27 mouse cellular contexts compared by ENCODE assay signal in the genomic region with DNA sequence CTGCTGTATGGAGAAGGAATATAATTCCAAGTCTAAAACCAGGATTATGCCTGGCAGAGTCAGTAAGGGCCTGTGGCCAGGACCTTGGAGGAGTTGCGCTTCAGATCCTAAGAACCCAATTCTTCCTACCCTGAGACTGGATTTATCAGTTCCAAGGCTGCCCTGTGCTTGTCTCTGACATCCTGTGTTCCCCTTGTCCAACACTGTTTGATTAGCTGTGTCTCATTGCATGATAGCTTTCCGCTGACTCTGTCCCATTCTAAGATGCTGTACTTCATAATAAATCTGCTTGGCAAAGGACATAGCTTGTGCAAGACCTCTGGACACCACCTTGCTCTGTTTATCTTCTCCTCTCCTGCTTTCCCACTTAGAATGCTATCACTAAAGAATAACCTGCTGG. TPM values are rescaled to one million over a fixed set of nuclear protein-coding genes. Genes with fewer than 3 reads are reported as not detected.
A peak's percentile ranks its signal among the peaks of the same experiment; 100 is the strongest.
DNase-seq lines count a peak whose midpoint lies in the region; ATAC-seq and TF ChIP-seq lines count a peak whose summit lies in the region.
"Had no signal": no experiment of that assay in that cellular context is flagged by ENCODE, and none has a peak within 500 bp of the region (broad histone marks: within the 10 kb centered on the region; RNA-seq: fewer than 3 reads in every experiment).

No protein-coding gene starts in this region.

- no peaks in the 10 kb centered on the region for H3K27me3 ChIP-seq in embryonic facial prominence, embryonic 13.5 days
- no peaks in the 10 kb centered on the region for H3K27me3 ChIP-seq in embryonic facial prominence, embryonic 10.5 days (replicated peaks; ENCODE audit: low read depth, poor library complexity, severe bottlenecking)
- no peaks in the 10 kb centered on the region for H3K27me3 ChIP-seq in lung, postnatal 0 days (replicated peaks; ENCODE audit: insufficient read depth, low read length)
- H3K27me3 ChIP-seq in limb, embryonic 10.5 days (ENCODE audit: low read depth, poor library complexity, severe bottlenecking) = no peaks in the 10 kb centered on the region
- no peaks in the 10 kb centered on the region for H3K27me3 ChIP-seq in stomach, embryonic 15.5 days (replicated peaks)
- H3K27me3 ChIP-seq: CH12.LX; heart, embryonic 12.5 days; hindbrain, embryonic 15.5 days; midbrain, embryonic 13.5 days had no signal

- H3K9me3 ChIP-seq in embryonic facial prominence, embryonic 13.5 days = no peaks in the 10 kb centered on the region
- H3K9me3 ChIP-seq in embryonic facial prominence, embryonic 10.5 days = no peaks in the 10 kb centered on the region
- H3K9me3 ChIP-seq in lung, postnatal 0 days (ENCODE audit: low read length) = no peaks in the 10 kb centered on the region
- no peaks in the 10 kb centered on the region for H3K9me3 ChIP-seq in limb, embryonic 10.5 days (replicated peaks)
- H3K9me3 ChIP-seq in stomach, embryonic 15.5 days = no peaks in the 10 kb centered on the region
- H3K9me3 ChIP-seq: heart, embryonic 12.5 days; hindbrain, embryonic 15.5 days; liver, embryonic 13.5 days; midbrain, embryonic 13.5 days had no signal

- H3K9ac ChIP-seq in embryonic facial prominence, embryonic 13.5 days = no peak overlapping the region
- H3K9ac ChIP-seq in lung, postnatal 0 days (replicated peaks; ENCODE audit: low read depth) = no peak overlapping the region
- no peak overlapping the region for H3K9ac ChIP-seq in stomach, embryonic 15.5 days
- H3K9ac ChIP-seq: heart, embryonic 12.5 days; hindbrain, embryonic 15.5 days; liver, embryonic 13.5 days; midbrain, embryonic 13.5 days had no signal

- H3K36me3 ChIP-seq in embryonic facial prominence, embryonic 13.5 days = peaks cover 13% of the 10 kb centered on the region
- peaks cover 26% of the 10 kb centered on the region for H3K36me3 ChIP-seq in embryonic facial prominence, embryonic 10.5 days (replicated peaks)
- no peaks in the 10 kb centered on the region for H3K36me3 ChIP-seq in lung, postnatal 0 days (ENCODE audit: insufficient read depth, low read length)
- peaks cover 24% of the 10 kb centered on the region for H3K36me3 ChIP-seq in limb, embryonic 10.5 days
- no peaks in the 10 kb centered on the region for H3K36me3 ChIP-seq in stomach, embryonic 15.5 days
- H3K36me3 ChIP-seq: hindbrain, embryonic 15.5 days; liver, embryonic 13.5 days; midbrain, embryonic 13.5 days had no signal

- WGBS in embryonic facial prominence, embryonic 13.5 days = 90% methylated on average over 2 of the region's 2 CpGs
- 94% methylated on average over 2 of the region's 2 CpGs for WGBS in embryonic facial prominence, embryonic 10.5 days
- 61% methylated on average over 2 of the region's 2 CpGs for WGBS in lung, postnatal 0 days
- WGBS in limb, embryonic 10.5 days = 99% methylated on average over 2 of the region's 2 CpGs
- 83% methylated on average over 2 of the region's 2 CpGs for WGBS in stomach, embryonic 15.5 days

- no peak for ATAC-seq in embryonic facial prominence, embryonic 13.5 days (ENCODE audit: insufficient number of reproducible peaks, insufficient read depth, low FRiP score, low TSS enrichment, low read depth)
- no peak for ATAC-seq in lung, postnatal 0 days
- no peak for ATAC-seq in stomach, embryonic 15.5 days (ENCODE audit: insufficient read depth, low FRiP score, low read depth)
- no peak for ATAC-seq in granulocyte monocyte progenitor cell, adult 5-6 weeks (replicated peaks; ENCODE audit: poor library complexity, severe bottlenecking)
- ATAC-seq: activated CD4-positive, CD25-positive, alpha-beta regulatory T cell, adult 4 months; inflammation-experienced regulatory T-cells, adult 6 months; midbrain, embryonic 13.5 days had no signal

- no peak overlapping the region for H3K4me2 ChIP-seq in embryonic facial prominence, embryonic 13.5 days
- H3K4me2 ChIP-seq in lung, postnatal 0 days (replicated peaks; ENCODE audit: low read depth, low read length) = no peak overlapping the region
- H3K4me2 ChIP-seq in stomach, embryonic 15.5 days = no peak overlapping the region
- H3K4me2 ChIP-seq: heart, embryonic 12.5 days; hindbrain, embryonic 15.5 days; liver, embryonic 13.5 days; midbrain, embryonic 13.5 days had no signal

- no peak for TF ChIP-seq CTCF in lung, postnatal 0 days (IDR thresholded peaks at IDR 0.05)

- TF ChIP-seq EP300 in lung, postnatal 0 days (IDR thresholded peaks at IDR 0.05) = no peak

- 0 out of 2 replicates have a peak overlapping the region, but pooled peaks have one; percentile 9 for H3K27ac ChIP-seq in embryonic facial prominence, embryonic 13.5 days
- H3K27ac ChIP-seq in embryonic facial prominence, embryonic 10.5 days (replicated peaks) = no peak overlapping the region; the same call in 1 of the 2 replicates
- H3K27ac ChIP-seq in lung, postnatal 0 days (ENCODE audit: low read length) = no peak overlapping the region
- 0 out of 2 replicates have a peak overlapping the region, but pooled peaks have one; percentile 1 for H3K27ac ChIP-seq in limb, embryonic 10.5 days
- H3K27ac ChIP-seq in stomach, embryonic 15.5 days = peak overlapping the region; percentile 3; the same call in 1 of the 2 replicates
- H3K27ac ChIP-seq: hindbrain, embryonic 15.5 days; left cerebral cortex, adult 2 months; liver, embryonic 13.5 days; midbrain, embryonic 13.5 days had no signal

- H3K4me1 ChIP-seq in embryonic facial prominence, embryonic 13.5 days = peaks cover 79% of the 10 kb centered on the region
- H3K4me1 ChIP-seq in embryonic facial prominence, embryonic 10.5 days = peaks cover 57% of the 10 kb centered on the region
- peaks cover 15% of the 10 kb centered on the region for H3K4me1 ChIP-seq in lung, postnatal 0 days (ENCODE audit: insufficient read depth, low read depth, low read length)
- peaks cover 55% of the 10 kb centered on the region for H3K4me1 ChIP-seq in limb, embryonic 10.5 days
- H3K4me1 ChIP-seq in stomach, embryonic 15.5 days = peaks cover 41% of the 10 kb centered on the region

- DNase-seq in embryonic facial prominence, embryonic 10.5 days (ENCODE audit: low spot score) = no peak
- DNase-seq in lung, postnatal 0 days (ENCODE audit: low spot score) = peak; percentile 31
- DNase-seq in lung, postnatal 14 days = no peak
- no peak for DNase-seq in limb, embryonic 10.5 days (ENCODE audit: low spot score)
- DNase-seq in cerebellum, adult 9-10 months = no peak
- DNase-seq: adrenal gland, adult 2 months; cerebellum, adult 2 months; cerebellum, postnatal 25 days; gastrocnemius, postnatal 14 days; heart, adult 18-20 months; heart, postnatal 10 days; kidney, adult 11 months; liver, embryonic 13.5 days; lung, adult 2 months; thymus, adult 18-20 months had no signal

- H3K4me3 ChIP-seq in embryonic facial prominence, embryonic 13.5 days = no peak overlapping the region
- H3K4me3 ChIP-seq in embryonic facial prominence, embryonic 10.5 days = no peak overlapping the region
- H3K4me3 ChIP-seq in lung, postnatal 0 days (ENCODE audit: low read depth, low read length) = no peak overlapping the region
- no peak overlapping the region for H3K4me3 ChIP-seq in limb, embryonic 10.5 days
- no peak overlapping the region for H3K4me3 ChIP-seq in stomach, embryonic 15.5 days (replicated peaks)
- H3K4me3 ChIP-seq: erythroblast, embryonic 14.5 days; heart, embryonic 12.5 days; hindbrain, embryonic 15.5 days; left cerebral cortex, adult 2 months; liver, embryonic 13.5 days; midbrain, embryonic 13.5 days had no signal

RNA-seq across cellular contexts. Expression of a gene that starts 5.1 kb away (rescaled TPM):
- 0.58 and 0.74 TPM in 2 replicates for polyA plus RNA-seq in embryonic facial prominence, embryonic 13.5 days (2015; fragmentation: Nextera tagmentation; extraction: Ambion mirVana)
- polyA plus RNA-seq in embryonic facial prominence, embryonic 10.5 days (2016; fragmentation: Nextera tagmentation; extraction: Ambion mirVana) = 0.13 and 0.56 TPM in 2 replicates
- polyA plus RNA-seq in lung, postnatal 0 days (2015; fragmentation: Nextera tagmentation; extraction: Ambion mirVana) = 0.44 and 0.88 TPM in 2 replicates
- polyA plus RNA-seq in limb, embryonic 10.5 days (2016; fragmentation: Nextera tagmentation; extraction: Ambion mirVana) = 0.61 and 1.1 TPM in 2 replicates
- polyA plus RNA-seq in stomach, embryonic 15.5 days (2015; fragmentation: Nextera tagmentation; extraction: Ambion mirVana) = 0.36 and 0.42 TPM in 2 replicates
- not detected in 2 replicates for total RNA-seq in granulocyte monocyte progenitor cell, adult 5-6 weeks (2014; fragmentation: Nextera tagmentation)
- total RNA-seq in granulocyte monocyte progenitor cell, adult 5-6 weeks (2017) = not detected in 2 replicates
- total RNA-seq: CH12.LX had no signal
- polyA plus RNA-seq: adrenal gland, adult 2 months; erythroblast, embryonic 14.5 days; large intestine, adult 2 months; liver, embryonic 13.5 days had no signal

RNA-seq across cellular contexts. Expression of a gene that starts 8.1 kb away (rescaled TPM):
- polyA plus RNA-seq in embryonic facial prominence, embryonic 13.5 days (2015; fragmentation: Nextera tagmentation; extraction: Ambion mirVana) = 117 and 132 TPM in 2 replicates
- 40.0 and 46.9 TPM in 2 replicates for polyA plus RNA-seq in embryonic facial prominence, embryonic 10.5 days (2016; fragmentation: Nextera tagmentation; extraction: Ambion mirVana)
- polyA plus RNA-seq in lung, postnatal 0 days (2015; fragmentation: Nextera tagmentation; extraction: Ambion mirVana) = 105 and 107 TPM in 2 replicates
- polyA plus RNA-seq in limb, embryonic 10.5 days (2016; fragmentation: Nextera tagmentation; extraction: Ambion mirVana) = 35.4 and 49.6 TPM in 2 replicates
- 78.8 and 83.0 TPM in 2 replicates for polyA plus RNA-seq in stomach, embryonic 15.5 days (2015; fragmentation: Nextera tagmentation; extraction: Ambion mirVana)
- total RNA-seq in granulocyte monocyte progenitor cell, adult 5-6 weeks (2014; fragmentation: Nextera tagmentation) = 1.8 and 3.5 TPM in 2 replicates
- total RNA-seq in granulocyte monocyte progenitor cell, adult 5-6 weeks (2017) = 2.5 and 12.7 TPM in 2 replicates

RNA-seq across cellular contexts. Expression of a gene that starts 54.5 kb away (rescaled TPM):
- polyA plus RNA-seq in embryonic facial prominence, embryonic 13.5 days (2015; fragmentation: Nextera tagmentation; extraction: Ambion mirVana) = 5.6 and 6.8 TPM in 2 replicates
- 0.86 and 0.88 TPM in 2 replicates for polyA plus RNA-seq in embryonic facial prominence, embryonic 10.5 days (2016; fragmentation: Nextera tagmentation; extraction: Ambion mirVana)
- polyA plus RNA-seq in lung, postnatal 0 days (2015; fragmentation: Nextera tagmentation; extraction: Ambion mirVana) = 30.8 and 44.3 TPM in 2 replicates
- polyA plus RNA-seq in limb, embryonic 10.5 days (2016; fragmentation: Nextera tagmentation; extraction: Ambion mirVana) = 2.7 and 3.4 TPM in 2 replicates
- 67.4 and 81.5 TPM in 2 replicates for polyA plus RNA-seq in stomach, embryonic 15.5 days (2015; fragmentation: Nextera tagmentation; extraction: Ambion mirVana)
- 85.3 and 107 TPM in 2 replicates for total RNA-seq in granulocyte monocyte progenitor cell, adult 5-6 weeks (2014; fragmentation: Nextera tagmentation)
- 36.0 and 44.8 TPM in 2 replicates for total RNA-seq in granulocyte monocyte progenitor cell, adult 5-6 weeks (2017)

RNA-seq across cellular contexts. Expression of a gene that starts 57.3 kb away (rescaled TPM):
- 22.8 and 24.0 TPM in 2 replicates for polyA plus RNA-seq in embryonic facial prominence, embryonic 13.5 days (2015; fragmentation: Nextera tagmentation; extraction: Ambion mirVana)
- polyA plus RNA-seq in embryonic facial prominence, embryonic 10.5 days (2016; fragmentation: Nextera tagmentation; extraction: Ambion mirVana) = 24.1 and 24.2 TPM in 2 replicates
- polyA plus RNA-seq in lung, postnatal 0 days (2015; fragmentation: Nextera tagmentation; extraction: Ambion mirVana) = 10.5 and 11.8 TPM in 2 replicates
- polyA plus RNA-seq in limb, embryonic 10.5 days (2016; fragmentation: Nextera tagmentation; extraction: Ambion mirVana) = 25.6 and 27.4 TPM in 2 replicates
- polyA plus RNA-seq in stomach, embryonic 15.5 days (2015; fragmentation: Nextera tagmentation; extraction: Ambion mirVana) = 20.3 and 20.5 TPM in 2 replicates
- 27.6 and 28.6 TPM in 2 replicates for total RNA-seq in granulocyte monocyte progenitor cell, adult 5-6 weeks (2014; fragmentation: Nextera tagmentation)
- total RNA-seq in granulocyte monocyte progenitor cell, adult 5-6 weeks (2017) = 9.3 and 12.5 TPM in 2 replicates

Comparison
In these comparisons a context has a peak if more than half of its experiments do, and no peak if none do; other contexts are left out.
1. H3K27ac ChIP-seq: peak in embryonic facial prominence, embryonic 13.5 days (single experiment), limb, embryonic 10.5 days (single experiment) and stomach, embryonic 15.5 days (single experiment); none in embryonic facial prominence, embryonic 10.5 days (single experiment) and lung, postnatal 0 days (single experiment).